ENCODE assay signal across 13 mouse cellular contexts in the genomic region with DNA sequence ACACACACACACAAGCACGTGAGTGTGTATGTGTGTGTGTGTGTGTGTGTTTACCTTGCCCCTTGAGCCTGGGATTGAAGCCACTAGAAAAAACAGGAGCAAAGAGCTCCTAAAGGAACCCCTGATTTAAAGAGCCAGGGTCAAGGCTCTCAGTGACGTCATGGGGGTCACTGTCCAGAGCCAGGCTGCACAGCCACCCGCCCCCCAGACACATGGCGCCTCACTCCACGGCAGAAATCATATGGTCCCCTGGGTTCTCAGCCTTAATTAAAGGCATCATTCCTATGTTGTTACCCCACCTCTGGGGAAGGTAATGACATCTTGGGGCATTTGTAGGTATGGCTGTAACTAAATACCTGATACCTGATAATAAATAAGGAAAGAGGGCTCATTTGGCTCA.
"Had no signal": no experiment of that assay in that cellular context is flagged by ENCODE, and none has a peak within 500 bp of the region (broad histone marks: within the 10 kb centered on the region; RNA-seq: fewer than 3 reads in every experiment).

No protein-coding gene starts in this region.

- H3K4me3 ChIP-seq: kidney, embryonic 15.5 days; limb, embryonic 10.5 days; liver, embryonic 15.5 days had no signal

- H3K9ac ChIP-seq: kidney, embryonic 15.5 days; liver, embryonic 15.5 days had no signal

- H3K4me1 ChIP-seq: liver, embryonic 15.5 days had no signal

- H3K27ac ChIP-seq: kidney, embryonic 15.5 days; limb, embryonic 10.5 days; liver, embryonic 15.5 days had no signal

- H3K4me2 ChIP-seq: kidney, embryonic 15.5 days; liver, embryonic 11.5 days; liver, embryonic 15.5 days had no signal

- DNase-seq: kidney, adult 2 months; kidney, postnatal 14 days; lung, adult 2 months; lung, postnatal 36 days; right cerebral cortex, postnatal 4 days; spleen, adult 18-20 months; thymus, adult 18-20 months; thymus, postnatal 14 days had no signal

- H3K36me3 ChIP-seq: kidney, embryonic 15.5 days; limb, embryonic 10.5 days; liver, embryonic 15.5 days had no signal

- H3K9me3 ChIP-seq: kidney, embryonic 15.5 days; limb, embryonic 10.5 days; liver, embryonic 15.5 days had no signal

- ATAC-seq: lung, postnatal 0 days had no signal
